Mouse (Mus musculus): ENCODE measurements around the gene Tpgs1. TPM values are rescaled to one million over a fixed set of nuclear protein-coding genes. Genes with fewer than 3 reads are reported as not detected.

Gene Tpgs1
- total RNA-seq (2015; ENCODE audit: low replicate concordance) = 12.2 and 15.9 TPM in 2 replicates
- total RNA-seq (2017; ENCODE audit: low replicate concordance) = 1.9 and 8.3 TPM in 2 replicates

GRCm38 (mm10) chr10:79668771-79669575, at the start of gene Tpgs1:
TSS of gene Tpgs1 (plus strand) at chr10:79669369.
- peak; percentile 86 for ATAC-seq (replicated peaks; ENCODE audit: low FRiP score, poor library complexity, severe bottlenecking)

- no peak for ATAC-seq (replicated peaks; ENCODE audit: low FRiP score, poor library complexity, severe bottlenecking)
Measured at GRCm38 (mm10) chr10:79623950-79624349, 45.2 kb upstream of the Tpgs1 start.

DNA sequence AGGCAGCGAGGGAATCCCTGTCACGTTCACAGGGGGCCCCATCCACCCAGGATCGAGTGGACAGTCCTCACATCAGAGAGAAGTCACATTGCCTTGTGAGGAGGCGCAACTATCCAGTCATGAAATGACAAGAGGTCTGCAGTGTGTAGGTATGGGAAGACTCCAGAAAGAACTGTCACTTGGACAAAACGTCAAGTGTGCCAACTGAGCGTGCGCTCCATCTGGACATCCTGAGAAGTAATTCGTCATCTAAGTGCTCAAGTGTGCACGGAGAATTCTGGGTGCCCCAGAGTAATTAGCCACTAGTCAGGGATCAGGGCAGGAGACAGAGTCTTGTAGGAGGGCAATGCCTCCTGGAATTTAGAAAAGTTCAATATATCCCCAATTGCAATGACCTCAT, 43.8 kb upstream of the Tpgs1 start:
- ATAC-seq (replicated peaks; ENCODE audit: low FRiP score, poor library complexity, severe bottlenecking) = no peak

- ATAC-seq (replicated peaks; ENCODE audit: low FRiP score, poor library complexity, severe bottlenecking) = no peak
Measured at GRCm38 (mm10) chr10:79626156-79626555, 43.0 kb upstream of the Tpgs1 start.

- no peak for ATAC-seq (replicated peaks; ENCODE audit: low FRiP score, poor library complexity, severe bottlenecking)
Measured at GRCm38 (mm10) chr10:79628377-79628776, 40.8 kb upstream of the Tpgs1 start.

DNA sequence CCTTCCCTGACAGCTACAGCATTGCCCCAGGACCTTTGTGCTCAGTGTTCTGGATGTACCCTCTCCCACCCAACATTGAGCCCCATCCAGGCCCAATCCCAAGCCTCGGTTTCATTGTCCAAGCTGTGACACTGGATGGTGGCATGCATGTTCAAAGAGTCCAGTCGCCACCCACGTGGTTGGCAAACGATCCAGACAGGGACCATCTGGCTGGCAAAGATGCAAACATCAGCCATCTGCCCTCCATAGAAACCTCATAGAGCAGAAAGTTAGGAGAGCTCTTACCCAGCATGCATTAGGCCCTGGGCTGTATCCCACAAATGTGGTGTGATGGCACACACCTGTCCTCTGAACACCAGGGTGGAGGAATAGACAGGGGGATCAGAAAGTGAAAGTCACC, 37.7 kb upstream of the Tpgs1 start:
- ATAC-seq (replicated peaks; ENCODE audit: low FRiP score, poor library complexity, severe bottlenecking) = no peak

DNA sequence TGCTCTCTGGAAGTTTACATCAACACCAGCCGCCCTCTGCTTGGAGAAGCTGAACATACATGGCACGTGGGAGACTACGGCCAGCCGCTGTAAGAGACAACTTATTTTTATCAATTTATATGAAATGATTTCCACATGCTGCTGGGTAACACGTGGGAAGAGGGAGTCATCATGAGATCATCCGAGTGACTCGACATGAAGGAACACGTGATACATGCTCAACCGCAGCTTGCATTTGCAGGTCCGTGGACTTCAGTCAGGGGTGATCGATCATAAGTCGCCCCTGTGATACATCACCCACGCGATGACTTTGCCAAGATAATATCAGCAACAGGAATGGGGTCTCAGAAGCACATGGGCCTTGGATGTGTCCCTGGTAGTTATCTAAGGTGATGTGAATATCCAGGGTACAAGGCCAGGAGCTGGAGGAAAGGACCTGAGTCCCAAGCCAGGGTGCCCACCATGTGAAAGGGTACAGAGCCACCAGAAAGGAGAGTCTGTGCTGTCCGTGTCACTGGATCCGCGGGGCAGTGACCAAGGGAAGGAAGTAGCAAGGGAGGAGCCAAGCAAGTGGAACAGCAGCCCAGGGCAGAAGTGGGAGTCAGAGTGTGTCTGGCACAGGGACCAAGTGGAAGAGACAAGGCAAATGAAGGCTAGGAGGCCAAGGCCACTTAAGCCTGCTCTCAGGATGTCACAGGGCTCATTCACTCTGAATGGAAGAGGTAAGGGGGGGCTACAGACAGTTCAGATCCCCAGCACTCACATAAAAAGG, 36.0 kb upstream of the Tpgs1 start:
- no peak for ATAC-seq (replicated peaks; ENCODE audit: low FRiP score, poor library complexity, severe bottlenecking)

- ATAC-seq (replicated peaks; ENCODE audit: low FRiP score, poor library complexity, severe bottlenecking) = no peak
Measured at GRCm38 (mm10) chr10:79636287-79636686, 32.9 kb upstream of the Tpgs1 start.

- no peak for ATAC-seq (replicated peaks; ENCODE audit: low FRiP score, poor library complexity, severe bottlenecking)
Measured at GRCm38 (mm10) chr10:79637128-79638110, 31.8 kb upstream of the Tpgs1 start, which contains the start of gene Shc2. TSS of gene Shc2 (minus strand) at chr10:79637918.

DNA sequence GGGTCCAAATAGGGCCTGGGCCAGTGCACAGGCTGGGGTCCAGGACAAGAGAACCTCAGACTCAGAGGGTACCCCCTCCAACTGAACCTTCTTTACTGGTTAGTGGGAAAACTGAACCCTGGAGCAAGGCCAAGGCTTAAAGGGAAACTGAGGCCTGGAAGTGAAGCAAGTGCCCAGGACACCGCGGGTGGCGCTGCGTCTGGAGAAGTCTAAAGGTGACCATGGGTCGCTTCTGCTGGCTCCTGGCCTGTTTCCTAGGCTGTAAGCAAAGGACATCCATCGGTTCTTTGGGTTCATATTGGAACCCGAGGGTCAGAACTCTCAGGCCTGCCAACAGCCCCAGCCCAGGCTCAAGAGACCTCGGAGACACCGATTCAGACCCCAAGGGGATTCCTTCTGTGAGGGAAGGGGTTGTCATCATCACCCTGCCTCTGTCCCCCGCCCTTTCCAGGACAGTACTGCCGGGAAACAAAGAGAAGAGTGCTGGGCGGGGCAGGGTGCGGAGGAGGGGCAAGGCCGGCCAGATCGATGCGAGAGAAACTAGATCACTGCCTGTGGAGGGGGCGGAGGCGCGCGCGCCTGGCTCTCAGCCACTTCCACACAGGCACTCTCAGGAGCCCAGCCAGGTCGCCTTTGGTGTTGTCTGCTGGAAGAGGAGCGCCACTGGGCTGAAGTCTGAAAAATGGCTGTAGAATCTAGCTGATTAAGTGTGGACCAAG, 30.5 kb upstream of the Tpgs1 start:
- ATAC-seq (replicated peaks; ENCODE audit: low FRiP score, poor library complexity, severe bottlenecking) = no peak

DNA sequence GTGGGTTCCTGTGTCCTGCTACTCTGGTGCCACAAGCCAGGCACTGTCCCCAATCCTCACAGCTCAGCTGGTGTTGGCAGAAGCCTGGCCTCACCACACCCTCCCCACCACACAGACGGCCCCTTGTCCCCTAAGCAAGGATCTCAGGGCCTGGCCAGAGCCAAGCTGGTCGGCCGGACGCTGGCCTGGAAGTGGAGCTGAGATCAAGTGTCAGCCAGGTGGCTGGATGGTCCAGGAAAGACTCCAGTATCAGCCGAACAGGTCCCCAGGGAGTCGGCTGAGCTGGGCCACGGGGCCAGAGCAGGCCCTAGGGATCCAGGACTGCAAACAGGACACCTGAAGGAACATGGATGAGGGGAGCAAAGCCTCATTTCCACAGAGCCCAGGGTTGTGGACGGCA, 23.5 kb upstream of the Tpgs1 start, which contains the start of gene Odf3l2:
Odf3l2 (minus strand) TSS at position 28 of the 400 bp plus-strand sequence.
- ATAC-seq (replicated peaks; ENCODE audit: low FRiP score, poor library complexity, severe bottlenecking) = no peak

GRCm38 (mm10) chr10:79649070-79649751, 20.0 kb upstream of the Tpgs1 start:
- 0 out of 2 replicates have a peak, but pooled peaks have one; percentile 60 for ATAC-seq (replicated peaks; ENCODE audit: low FRiP score, poor library complexity, severe bottlenecking)

DNA sequence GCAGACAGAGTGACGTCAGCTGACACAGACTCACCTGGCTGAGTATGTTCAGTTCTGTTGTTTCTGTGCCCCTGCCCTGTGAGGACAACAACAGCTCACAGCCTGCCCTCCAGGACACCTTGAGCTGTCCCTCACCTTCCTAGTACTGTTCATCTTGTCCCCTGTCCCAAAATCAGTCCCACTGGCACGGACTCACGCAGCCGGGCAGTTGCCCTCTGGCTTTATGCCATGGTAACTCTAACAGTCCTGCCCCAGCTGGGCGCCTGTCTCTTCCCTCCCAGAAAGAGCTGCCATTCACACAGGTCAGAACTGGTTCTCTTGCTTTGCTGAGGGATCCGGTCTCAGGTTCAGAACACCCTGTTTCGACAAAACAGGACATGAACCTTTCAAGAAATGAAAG, 16.4 kb upstream of the Tpgs1 start:
- no peak for ATAC-seq (replicated peaks; ENCODE audit: low FRiP score, poor library complexity, severe bottlenecking)

DNA sequence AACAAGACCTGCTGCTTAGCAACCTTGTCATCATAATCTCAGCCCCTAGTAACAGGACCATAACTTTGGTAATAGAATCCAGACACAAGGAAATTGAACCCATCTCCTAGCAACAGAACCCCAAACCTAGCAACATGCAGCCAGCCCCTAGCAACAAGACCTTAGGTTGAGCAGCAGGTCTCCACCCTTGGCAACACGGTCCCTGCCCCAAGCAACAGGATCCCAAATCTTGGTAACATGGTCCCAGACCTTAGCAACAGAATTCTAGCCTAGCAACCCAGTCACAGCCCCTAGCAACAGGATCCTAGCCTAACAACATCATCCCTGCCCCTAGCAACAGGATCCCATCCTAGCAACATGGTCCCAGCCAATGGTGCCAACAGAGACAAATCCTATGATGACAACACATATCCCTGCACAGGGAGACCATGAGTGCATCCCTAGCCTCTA, 14.2 kb upstream of the Tpgs1 start:
- no peak for ATAC-seq (replicated peaks; ENCODE audit: low FRiP score, poor library complexity, severe bottlenecking)

- ATAC-seq (replicated peaks; ENCODE audit: low FRiP score, poor library complexity, severe bottlenecking) = peak; percentile 58; the same call in 1 of the 2 replicates
Measured at GRCm38 (mm10) chr10:79658829-79659228, 10.3 kb upstream of the Tpgs1 start.

DNA sequence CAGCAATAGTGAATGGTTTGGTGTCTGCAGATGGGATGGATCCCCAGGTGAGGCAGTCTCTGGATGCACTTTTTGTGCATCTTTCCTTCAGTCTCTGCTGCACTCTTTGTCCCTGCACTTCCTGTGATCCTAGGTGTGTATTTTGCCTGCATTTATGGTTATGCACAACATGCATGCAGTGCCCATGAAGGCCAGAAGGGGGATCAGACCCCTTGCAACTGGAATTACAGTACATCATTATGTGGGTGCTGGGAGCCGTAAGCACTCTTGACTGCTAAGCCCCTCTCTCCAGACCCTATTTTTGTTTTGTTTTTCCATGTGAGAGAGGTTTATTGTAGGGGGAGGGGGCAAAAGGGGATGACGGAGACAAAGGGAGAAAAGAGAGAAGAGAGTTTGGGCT, 8.9 kb upstream of the Tpgs1 start:
- ATAC-seq (replicated peaks; ENCODE audit: low FRiP score, poor library complexity, severe bottlenecking) = no peak

- no peak for ATAC-seq (replicated peaks; ENCODE audit: low FRiP score, poor library complexity, severe bottlenecking)
Measured at GRCm38 (mm10) chr10:79661861-79662260, 7.3 kb upstream of the Tpgs1 start.

- ATAC-seq (replicated peaks; ENCODE audit: low FRiP score, poor library complexity, severe bottlenecking) = peak; percentile 47
Measured at GRCm38 (mm10) chr10:79664131-79664665, 5.0 kb upstream of the Tpgs1 start, which contains the start of gene Madcam1. TSS of gene Madcam1 (plus strand) at chr10:79664559.

Measured in erythroid progenitor cell, adult 5-6 weeks (primary cell).